Mouse (Mus musculus): ENCODE results near the gene Hoxc9.

- no peak for TF ChIP-seq CTCF (IDR thresholded peaks at IDR 0.05)
- TF ChIP-seq EP300 (IDR thresholded peaks at IDR 0.05) = no peak
These were observed at the start of gene Hoxc9 for GRCm38 (mm10) chr15:102976171-102976570.

All from lung, postnatal 0 days (tissue).